15 mouse cellular contexts compared by ENCODE assay signal in the genomic region with DNA sequence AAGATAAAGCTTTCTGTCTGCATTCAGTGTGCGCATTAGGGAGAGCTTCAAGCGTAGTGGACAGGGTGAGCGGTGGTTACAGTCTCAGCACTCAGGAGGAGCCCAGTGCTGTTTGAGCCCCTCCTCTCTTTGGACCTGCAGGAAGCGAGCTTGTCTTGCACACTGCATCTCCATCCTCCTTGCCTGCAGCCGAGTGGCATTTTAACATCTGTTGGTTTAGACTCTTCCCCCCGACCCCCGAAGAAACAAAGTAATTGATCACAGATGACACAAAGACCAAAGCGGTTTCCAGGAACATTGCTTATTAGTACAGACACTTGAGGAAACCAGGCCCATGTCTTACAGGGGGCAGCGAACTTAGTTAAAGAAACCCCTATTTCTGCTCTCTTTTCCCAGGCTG.
DNase-seq lines count a peak whose midpoint lies in the region; ATAC-seq and TF ChIP-seq lines count a peak whose summit lies in the region.
"Had no signal": no experiment of that assay in that cellular context is flagged by ENCODE, and none has a peak within 500 bp of the region (broad histone marks: within the 10 kb centered on the region; RNA-seq: fewer than 3 reads in every experiment).

No protein-coding gene starts in this region.

- no peaks in the 10 kb centered on the region for H3K36me3 ChIP-seq in hindbrain, embryonic 10.5 days
- no peaks in the 10 kb centered on the region for H3K36me3 ChIP-seq in hindbrain, postnatal 0 days (ENCODE audit: insufficient read depth, low read length)
- H3K36me3 ChIP-seq in embryonic facial prominence, embryonic 12.5 days, result no peaks in the 10 kb centered on the region
- no peaks in the 10 kb centered on the region for H3K36me3 ChIP-seq in limb, embryonic 14.5 days (ENCODE audit: control insufficient read depth, insufficient read depth, low read length)
- H3K36me3 ChIP-seq: lung, embryonic 15.5 days; midbrain, embryonic 12.5 days had no signal

- H3K27me3 ChIP-seq in hindbrain, embryonic 10.5 days (ENCODE audit: insufficient read depth, poor library complexity, severe bottlenecking), result no peaks in the 10 kb centered on the region
- H3K27me3 ChIP-seq in hindbrain, postnatal 0 days (ENCODE audit: insufficient read depth, low read length), result no peaks in the 10 kb centered on the region
- H3K27me3 ChIP-seq in embryonic facial prominence, embryonic 12.5 days, result no peaks in the 10 kb centered on the region
- no peaks in the 10 kb centered on the region for H3K27me3 ChIP-seq in limb, embryonic 14.5 days (ENCODE audit: control insufficient read depth, insufficient read depth, low read length)
- H3K27me3 ChIP-seq: lung, embryonic 15.5 days; midbrain, embryonic 12.5 days had no signal

- ATAC-seq in hindbrain, postnatal 0 days, result no peak
- ATAC-seq in embryonic facial prominence, embryonic 12.5 days (ENCODE audit: insufficient number of reproducible peaks, insufficient read depth, low FRiP score, low TSS enrichment), result peak; percentile 67; the same call in 1 of the 2 replicates
- ATAC-seq in limb, embryonic 14.5 days (ENCODE audit: low FRiP score, low read depth), result no peak

- H3K9me3 ChIP-seq in hindbrain, embryonic 10.5 days, result no peaks in the 10 kb centered on the region
- no peaks in the 10 kb centered on the region for H3K9me3 ChIP-seq in hindbrain, postnatal 0 days (ENCODE audit: low read length)
- no peaks in the 10 kb centered on the region for H3K9me3 ChIP-seq in embryonic facial prominence, embryonic 12.5 days
- H3K9me3 ChIP-seq in limb, embryonic 14.5 days (ENCODE audit: control insufficient read depth, low read length), result no peaks in the 10 kb centered on the region
- H3K9me3 ChIP-seq: lung, embryonic 15.5 days; midbrain, embryonic 12.5 days had no signal

- no peak overlapping the region for H3K4me2 ChIP-seq in hindbrain, postnatal 0 days (ENCODE audit: low read depth, low read length)
- peak overlapping the region; percentile 16 for H3K4me2 ChIP-seq in embryonic facial prominence, embryonic 12.5 days (replicated peaks)
- H3K4me2 ChIP-seq in limb, embryonic 14.5 days (replicated peaks; ENCODE audit: low read depth, low read length, severe bottlenecking), result no peak overlapping the region
- H3K4me2 ChIP-seq: lung, embryonic 15.5 days; midbrain, embryonic 12.5 days had no signal

- TF ChIP-seq CTCF in hindbrain, postnatal 0 days (IDR thresholded peaks at IDR 0.05; ENCODE audit: low read depth), result no peak

- WGBS in hindbrain, embryonic 10.5 days, result 53% methylated on average over 9 of the region's 9 CpGs
- 58% methylated on average over 9 of the region's 9 CpGs for WGBS in hindbrain, postnatal 0 days
- WGBS in embryonic facial prominence, embryonic 12.5 days, result 16% methylated on average over 9 of the region's 9 CpGs
- WGBS in limb, embryonic 14.5 days, result 16% methylated on average over 9 of the region's 9 CpGs

- H3K4me1 ChIP-seq in hindbrain, embryonic 10.5 days (replicated peaks), result peaks cover 7% of the 10 kb centered on the region
- no peaks in the 10 kb centered on the region for H3K4me1 ChIP-seq in hindbrain, postnatal 0 days (ENCODE audit: insufficient read depth, low read length)
- H3K4me1 ChIP-seq in embryonic facial prominence, embryonic 12.5 days, result peaks cover 11% of the 10 kb centered on the region
- H3K4me1 ChIP-seq in limb, embryonic 14.5 days (ENCODE audit: control insufficient read depth, insufficient read depth, low read length), result peaks cover 12% of the 10 kb centered on the region; the same call in 1 of the 2 replicates
- H3K4me1 ChIP-seq: midbrain, embryonic 12.5 days had no signal

- H3K27ac ChIP-seq in hindbrain, embryonic 10.5 days, result peak overlapping the region; percentile 50; the same call in 1 of the 2 replicates
- no peak overlapping the region for H3K27ac ChIP-seq in hindbrain, postnatal 0 days
- H3K27ac ChIP-seq in embryonic facial prominence, embryonic 12.5 days, result peak overlapping the region; percentile 67; the same call in 1 of the 2 replicates
- no peak overlapping the region for H3K27ac ChIP-seq in limb, embryonic 14.5 days (replicated peaks; ENCODE audit: low read depth, low read length)
- H3K27ac ChIP-seq: lung, embryonic 15.5 days; midbrain, embryonic 12.5 days had no signal

- TF ChIP-seq POLR2A in limb, embryonic 14.5 days (IDR thresholded peaks at IDR 0.05; ENCODE audit: borderline replicate concordance, extremely low read depth, insufficient read depth, insufficient read length), result no peak

- H3K9ac ChIP-seq in hindbrain, postnatal 0 days (replicated peaks; ENCODE audit: low read length), result no peak overlapping the region
- no peak overlapping the region for H3K9ac ChIP-seq in embryonic facial prominence, embryonic 12.5 days
- H3K9ac ChIP-seq in limb, embryonic 14.5 days (ENCODE audit: low read depth, low read length, severe bottlenecking), result no peak overlapping the region
- H3K9ac ChIP-seq: lung, embryonic 15.5 days; midbrain, embryonic 12.5 days had no signal

- DNase-seq in hindbrain, embryonic 10.5 days (ENCODE audit: low spot score), result peak; percentile 43
- DNase-seq in hindbrain, postnatal 0 days (ENCODE audit: low spot score), result no peak
- DNase-seq in embryo, embryonic 10 days (ENCODE audit: low spot score), result peak; percentile 75
- peak; percentile 25 for DNase-seq in limb, embryonic 14.5 days (ENCODE audit: low spot score)
- no peak for DNase-seq in spleen, adult 12 weeks (ENCODE audit: low spot score)
- no peak for DNase-seq in spleen, postnatal 36 days (ENCODE audit: low spot score in 2 of 2)
- no peak for DNase-seq in cerebellum, postnatal 25 days
- DNase-seq: adrenal gland, postnatal 36 days; cerebellum, adult 11 months; heart, postnatal 4 days; kidney, adult 9 months; thymus, postnatal 4 days had no signal

- no peak overlapping the region for H3K4me3 ChIP-seq in hindbrain, embryonic 10.5 days
- H3K4me3 ChIP-seq in hindbrain, postnatal 0 days (ENCODE audit: low read length), result no peak overlapping the region
- no peak overlapping the region for H3K4me3 ChIP-seq in embryonic facial prominence, embryonic 12.5 days
- no peak overlapping the region for H3K4me3 ChIP-seq in limb, embryonic 14.5 days (replicated peaks; ENCODE audit: low read length)
- H3K4me3 ChIP-seq: lung, embryonic 15.5 days; midbrain, embryonic 12.5 days had no signal

Comparison
In these comparisons a context has a peak if more than half of its experiments do, and no peak if none do; other contexts are left out.
1. DNase-seq: peak in hindbrain, embryonic 10.5 days (single experiment), embryo, embryonic 10 days (single experiment) and limb, embryonic 14.5 days (single experiment); none in hindbrain, postnatal 0 days (single experiment), spleen, adult 12 weeks (single experiment), spleen, postnatal 36 days (0 of 2) and cerebellum, postnatal 25 days (0 of 2).
2. H3K27ac ChIP-seq: peak in hindbrain, embryonic 10.5 days (single experiment) and embryonic facial prominence, embryonic 12.5 days (single experiment); none in hindbrain, postnatal 0 days (single experiment) and limb, embryonic 14.5 days (single experiment).